Mouse (Mus musculus): ENCODE results near the gene Rpp21. TPM values are rescaled to one million over a fixed set of nuclear protein-coding genes. Genes with fewer than 3 reads are reported as not detected.
A peak's percentile ranks its signal among the peaks of the same experiment; 100 is the strongest.
"Not testable (repeated sequence)": the region's sequence is repeated elsewhere in the genome, so short reads cannot be mapped to it uniquely, and the experiment has no call there.

The Rpp21 gene
- polyA plus RNA-seq, 1 experiment from 2014 or later: 86.2 TPM

DNA sequence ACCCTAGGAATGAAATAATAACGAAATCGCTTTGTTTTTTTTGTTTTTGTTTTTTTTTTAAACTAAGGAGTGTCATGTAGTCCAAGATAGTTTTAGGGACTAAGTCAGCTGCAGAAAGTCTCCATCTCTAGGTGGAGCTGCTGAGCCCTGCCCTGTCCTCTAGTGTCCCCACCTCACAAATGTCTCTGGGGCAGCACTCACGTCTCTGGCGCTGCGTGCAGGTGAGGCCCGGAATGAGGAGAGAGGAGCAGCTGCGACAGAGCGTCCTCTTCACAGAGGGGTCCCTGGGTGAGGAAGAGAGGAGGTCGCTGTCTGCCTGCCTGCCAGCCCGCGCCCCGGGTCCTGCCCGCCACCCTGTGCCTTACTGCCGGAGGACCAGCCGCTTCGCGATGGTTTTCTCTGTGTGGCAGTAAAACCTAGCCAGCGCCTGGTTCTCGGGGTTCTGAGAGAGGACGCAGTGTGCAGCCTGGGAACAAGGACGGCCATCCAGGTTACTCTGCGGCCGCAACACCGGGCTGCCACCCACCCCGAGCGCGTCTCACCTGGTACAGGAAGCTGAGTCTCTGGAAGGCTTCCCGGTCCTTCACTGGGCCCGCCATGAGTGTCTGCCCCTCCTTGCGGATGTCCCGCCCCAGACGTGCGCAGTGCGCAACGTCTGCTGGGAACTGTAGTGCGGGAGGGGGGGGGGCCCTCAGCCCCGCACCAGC lies 475 bp downstream of the Rpp21 start:
- H3K9me3 ChIP-seq: no peaks in the 10 kb centered on the region
- under 1% methylated on average over 37 of the region's 37 CpGs for WGBS
- H3K36me3 ChIP-seq (replicated peaks): peaks cover 44% of the 10 kb centered on the region
- peaks cover 12% of the 10 kb centered on the region for H3K4me1 ChIP-seq
- peak; percentile 77 for DNase-seq (ENCODE audit: low spot score)
- peaks cover 12% of the 10 kb centered on the region for H3K27me3 ChIP-seq (replicated peaks; ENCODE audit: low read depth, poor library complexity, severe bottlenecking)
- H3K27ac ChIP-seq (replicated peaks): peak overlapping the region; percentile 90
- H3K4me3 ChIP-seq: peak overlapping the region; percentile 88

GRCm38 (mm10) chr17:36253087-36253600 lies 4.7 kb downstream of the Rpp21 start:
- H3K9me3 ChIP-seq: no peaks in the 10 kb centered on the region
- no peak overlapping the region for H3K4me3 ChIP-seq
- H3K27ac ChIP-seq (replicated peaks): no peak overlapping the region
- peaks cover 49% of the 10 kb centered on the region for H3K27me3 ChIP-seq (replicated peaks; ENCODE audit: low read depth, poor library complexity, severe bottlenecking)
- peaks cover 4% of the 10 kb centered on the region; the same call in 1 of the 2 replicates for H3K36me3 ChIP-seq (replicated peaks)
- DNase-seq (ENCODE audit: low spot score): no peak
- 56% methylated on average over 6 of the region's 6 CpGs for WGBS
- H3K4me1 ChIP-seq: peaks cover 20% of the 10 kb centered on the region

DNA sequence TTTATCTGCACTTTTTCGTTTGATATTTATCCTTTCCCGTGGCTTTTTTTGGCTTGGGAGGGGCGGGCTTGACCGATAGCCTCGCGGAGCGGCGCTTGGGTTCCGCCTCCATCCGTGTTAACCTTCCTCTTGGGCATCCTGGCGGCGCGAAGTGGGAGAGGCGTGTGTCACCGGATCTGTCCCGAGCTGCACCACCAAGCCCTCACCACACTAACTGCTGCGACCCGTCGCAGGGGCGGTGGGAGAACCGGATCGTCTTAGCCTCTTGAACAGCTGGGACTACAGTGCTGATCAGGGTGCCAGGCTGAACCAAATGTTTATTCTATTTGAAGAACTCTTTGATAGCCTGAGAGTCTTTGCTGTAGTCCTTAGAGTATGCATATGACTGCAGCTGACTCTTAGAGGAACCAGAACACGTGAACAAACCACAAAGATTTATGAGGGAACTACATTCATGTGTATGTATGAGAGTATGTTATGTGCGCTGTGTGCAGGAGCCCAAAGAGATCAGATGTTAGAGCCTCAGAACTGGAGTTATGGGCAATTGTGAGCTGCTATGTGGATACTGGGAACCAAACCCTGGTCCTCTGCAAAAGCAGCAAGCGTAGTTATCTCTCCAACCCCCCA lies 5.5 kb downstream of the Rpp21 start:
- Histone ChIP-seq H3K9me3 (no peaks in the 10 kb centered on the region), H3K4me3 (peak overlapping the region; percentile 46), H3K36me3 (replicated peaks) (peaks cover 4% of the 10 kb centered on the region; the same call in 1 of the 2 replicates), H3K4me1 (peaks cover 14% of the 10 kb centered on the region), H3K27ac (replicated peaks) (no peak overlapping the region), H3K27me3 (replicated peaks; ENCODE audit: low read depth, poor library complexity, severe bottlenecking) (peaks cover 57% of the 10 kb centered on the region)
- DNase-seq (ENCODE audit: low spot score): peak; percentile 52
- 13% methylated on average over 25 of the region's 25 CpGs for WGBS

GRCm38 (mm10) chr17:36248886-36249285 lies 9.0 kb downstream of the Rpp21 start:
- Histone ChIP-seq H3K36me3 (replicated peaks) (no peaks in the 10 kb centered on the region), H3K9me3 (no peaks in the 10 kb centered on the region), H3K27ac (replicated peaks) (no peak overlapping the region), H3K27me3 (replicated peaks; ENCODE audit: low read depth, poor library complexity, severe bottlenecking) (peaks cover 57% of the 10 kb centered on the region), H3K4me3 (0 out of 2 replicates have a peak overlapping the region, but pooled peaks have one; percentile 26), H3K4me1 (peaks cover 8% of the 10 kb centered on the region; the same call in 1 of the 2 replicates)
- 26% methylated on average over 33 of the region's 33 CpGs for WGBS
- DNase-seq (ENCODE audit: low spot score): no peak

DNA sequence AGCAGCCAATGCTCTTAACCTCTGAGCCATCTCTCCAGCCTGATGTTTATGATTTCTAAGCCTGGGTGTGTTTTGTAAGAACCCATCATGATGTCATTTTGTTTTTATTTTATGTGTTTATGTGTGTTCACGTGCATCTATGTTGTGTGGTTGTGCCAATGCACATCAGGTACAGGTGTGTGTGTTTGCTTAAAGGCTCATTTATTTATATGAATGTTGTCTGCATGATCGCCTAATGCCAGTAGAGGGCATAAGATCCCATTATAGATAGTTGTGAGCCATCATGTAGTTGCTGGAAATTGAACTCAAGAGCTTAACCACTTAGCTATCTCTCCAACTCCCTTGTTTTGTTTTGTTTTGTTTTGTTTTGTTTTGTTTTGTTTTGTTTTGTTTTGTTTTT lies 12.1 kb downstream of the Rpp21 start:
- Histone ChIP-seq H3K4me3 (no peak overlapping the region), H3K9me3 (no peaks in the 10 kb centered on the region), H3K27me3 (replicated peaks; ENCODE audit: low read depth, poor library complexity, severe bottlenecking) (peaks cover 31% of the 10 kb centered on the region), H3K36me3 (replicated peaks) (no peaks in the 10 kb centered on the region), H3K4me1 (peaks cover 8% of the 10 kb centered on the region), H3K27ac (replicated peaks) (no peak overlapping the region)
- no peak for DNase-seq (ENCODE audit: low spot score)
- 92% methylated on average over 2 of the region's 2 CpGs for WGBS

DNA sequence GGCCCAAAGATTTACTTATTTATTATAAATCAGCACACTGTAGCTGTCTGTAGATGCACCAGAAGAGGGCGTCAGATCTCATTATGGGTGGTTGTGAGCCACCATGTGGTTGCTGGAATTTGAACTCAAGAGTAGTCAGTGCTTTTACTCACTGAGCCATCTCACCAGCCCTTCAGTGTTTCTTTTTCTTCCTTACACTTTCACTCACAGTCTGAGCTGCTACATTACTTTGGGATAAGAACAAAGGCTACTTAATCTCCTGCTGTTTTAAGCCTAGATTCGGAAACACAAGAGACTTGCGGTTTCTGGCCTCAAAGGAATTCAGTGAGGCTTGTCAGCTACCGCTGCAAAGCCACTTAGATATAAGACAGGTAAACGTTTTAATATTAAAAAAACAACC lies 13.8 kb downstream of the Rpp21 start:
- H3K4me3 ChIP-seq: no peak overlapping the region
- peaks cover 17% of the 10 kb centered on the region for H3K27me3 ChIP-seq (replicated peaks; ENCODE audit: low read depth, poor library complexity, severe bottlenecking)
- no peak overlapping the region for H3K27ac ChIP-seq (replicated peaks)
- no peaks in the 10 kb centered on the region for H3K9me3 ChIP-seq
- no peaks in the 10 kb centered on the region for H3K36me3 ChIP-seq (replicated peaks)
- H3K4me1 ChIP-seq: peaks cover 13% of the 10 kb centered on the region
- no peak for DNase-seq (ENCODE audit: low spot score)
- 25% methylated on average over 5 of the region's 5 CpGs for WGBS

GRCm38 (mm10) chr17:36240637-36241213 lies 17.1 kb downstream of the Rpp21 start:
- WGBS: 10% methylated on average over 5 of the region's 5 CpGs
- no peaks in the 10 kb centered on the region for H3K36me3 ChIP-seq (replicated peaks)
- H3K4me3 ChIP-seq: peak overlapping the region; percentile 32; the same call in 1 of the 2 replicates
- H3K4me1 ChIP-seq: peaks cover 16% of the 10 kb centered on the region
- H3K9me3 ChIP-seq: no peaks in the 10 kb centered on the region
- DNase-seq (ENCODE audit: low spot score): peak; percentile 46
- no peaks in the 10 kb centered on the region; the same call in none of the 2 replicates for H3K27me3 ChIP-seq (replicated peaks; ENCODE audit: low read depth, poor library complexity, severe bottlenecking)
- H3K27ac ChIP-seq (replicated peaks): no peak overlapping the region

- no peaks in the 10 kb centered on the region for H3K9me3 ChIP-seq
- peaks cover 19% of the 10 kb centered on the region for H3K4me1 ChIP-seq
- no peaks in the 10 kb centered on the region; the same call in none of the 2 replicates for H3K27me3 ChIP-seq (replicated peaks; ENCODE audit: low read depth, poor library complexity, severe bottlenecking)
- no peak for DNase-seq (ENCODE audit: low spot score)
- no peaks in the 10 kb centered on the region for H3K36me3 ChIP-seq (replicated peaks)
- H3K27ac ChIP-seq (replicated peaks): no peak overlapping the region
- 2% methylated on average over 27 of the region's 27 CpGs for WGBS
- peak overlapping the region; percentile 52 for H3K4me3 ChIP-seq
These were observed 20.4 kb downstream of the Rpp21 start for GRCm38 (mm10) chr17:36237321-36237921.

- WGBS: 30% methylated on average over 9 of the region's 9 CpGs
- peaks cover 10% of the 10 kb centered on the region for H3K4me1 ChIP-seq
- H3K27me3 ChIP-seq (replicated peaks; ENCODE audit: low read depth, poor library complexity, severe bottlenecking); DNase-seq (ENCODE audit: low spot score); H3K36me3 ChIP-seq (replicated peaks); H3K27ac ChIP-seq (replicated peaks); H3K9me3 ChIP-seq; H3K4me3 ChIP-seq: not testable (repeated sequence)
These were observed 22.6 kb downstream of the Rpp21 start for GRCm38 (mm10) chr17:36235300-36235699.

DNA sequence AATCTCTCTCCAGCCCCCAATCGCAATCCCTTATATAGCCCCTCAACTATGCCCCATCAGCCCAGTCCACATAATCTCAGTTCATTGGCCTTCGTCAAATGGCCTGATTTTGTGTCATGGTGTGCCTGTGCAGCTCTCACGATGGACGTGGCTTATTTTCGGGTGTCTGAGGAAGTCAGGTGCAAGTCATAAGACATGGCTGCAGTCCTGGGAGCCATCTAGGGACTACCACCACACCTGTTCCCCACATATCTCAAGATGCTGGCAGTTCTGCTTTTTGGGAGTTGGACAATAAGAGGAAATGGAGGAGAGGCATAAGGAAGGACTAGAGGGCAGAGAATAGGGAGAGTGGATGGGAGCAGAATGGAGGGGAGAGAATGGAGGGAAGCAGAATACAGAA lies 24.3 kb downstream of the Rpp21 start:
- H3K4me1 ChIP-seq: peaks cover 10% of the 10 kb centered on the region
- no peaks in the 10 kb centered on the region for H3K36me3 ChIP-seq (replicated peaks)
- no peaks in the 10 kb centered on the region; the same call in none of the 2 replicates for H3K27me3 ChIP-seq (replicated peaks; ENCODE audit: low read depth, poor library complexity, severe bottlenecking)
- DNase-seq (ENCODE audit: low spot score): no peak
- WGBS: 79% methylated on average over 5 of the region's 5 CpGs
- no peak overlapping the region for H3K4me3 ChIP-seq
- H3K27ac ChIP-seq (replicated peaks): no peak overlapping the region
- no peaks in the 10 kb centered on the region for H3K9me3 ChIP-seq

- 7% methylated on average over 36 of the region's 36 CpGs for WGBS
- peak; percentile 99 for DNase-seq (ENCODE audit: low spot score)
- Histone ChIP-seq H3K27ac (replicated peaks) (no peak overlapping the region), H3K4me1 (peaks cover 3% of the 10 kb centered on the region), H3K36me3 (replicated peaks) (no peaks in the 10 kb centered on the region), H3K27me3 (replicated peaks; ENCODE audit: low read depth, poor library complexity, severe bottlenecking) (no peaks in the 10 kb centered on the region; the same call in none of the 2 replicates), H3K9me3 (no peaks in the 10 kb centered on the region), H3K4me3 (no peak overlapping the region)
These were observed 26.6 kb downstream of the Rpp21 start for GRCm38 (mm10) chr17:36231318-36231717.

- H3K9me3 ChIP-seq: no peaks in the 10 kb centered on the region
- DNase-seq (ENCODE audit: low spot score): no peak
- H3K36me3 ChIP-seq (replicated peaks): no peaks in the 10 kb centered on the region
- H3K4me1 ChIP-seq: peaks cover 4% of the 10 kb centered on the region; the same call in 1 of the 2 replicates
- H3K27ac ChIP-seq (replicated peaks): no peak overlapping the region
- peaks cover 20% of the 10 kb centered on the region for H3K27me3 ChIP-seq (replicated peaks; ENCODE audit: low read depth, poor library complexity, severe bottlenecking)
- H3K4me3 ChIP-seq: no peak overlapping the region
- 12% methylated on average over 5 of the region's 5 CpGs for WGBS
These were observed 28.8 kb downstream of the Rpp21 start for GRCm38 (mm10) chr17:36229046-36229445.

All from embryonic facial prominence, embryonic 10.5 days (tissue).